Mouse (Mus musculus): ENCODE results near the gene Spata25. TPM values are rescaled to one million over a fixed set of nuclear protein-coding genes. Genes with fewer than 3 reads are reported as not detected.

Spata25 gene
- total and polyA plus RNA-seq, 3 experiments: 0.23 to 0.68 (median 0.60) TPM

DNA sequence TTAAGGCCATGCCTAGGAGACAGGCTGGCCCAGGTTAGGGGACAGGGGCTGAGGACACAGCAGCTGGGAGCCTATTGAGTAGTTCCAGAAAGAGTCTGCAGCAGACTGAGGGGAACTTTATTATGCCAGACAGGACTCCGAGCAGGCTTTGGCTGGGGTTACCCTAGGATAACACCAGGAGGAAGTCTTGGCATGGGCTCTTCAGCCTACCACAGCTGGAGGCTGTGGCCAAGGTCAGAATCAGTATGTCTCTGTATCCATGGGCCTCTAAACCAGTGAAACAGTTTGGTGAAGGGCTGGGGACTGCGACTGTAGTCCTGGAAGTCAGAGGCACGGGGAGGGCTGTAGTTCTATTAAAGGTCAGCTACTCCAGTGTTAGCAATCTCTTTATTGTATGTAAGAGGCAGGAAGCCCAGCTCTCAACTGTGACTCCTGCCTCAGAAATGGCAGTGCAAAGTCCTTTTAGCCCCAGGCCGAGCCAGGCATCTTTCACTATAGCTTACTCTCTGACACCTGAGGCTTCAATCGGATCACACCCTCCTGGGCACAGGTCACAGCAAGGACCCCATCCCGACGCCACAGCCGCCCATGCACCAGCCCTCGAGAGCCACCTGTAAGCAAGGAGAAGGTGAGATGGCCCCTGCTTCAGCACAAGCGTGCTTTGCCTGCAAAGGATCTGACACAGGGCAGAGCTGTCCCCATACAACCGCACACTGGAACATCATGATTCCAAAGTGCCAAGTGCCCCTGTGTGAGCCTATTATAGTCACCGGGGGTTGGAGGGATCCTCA is 35.7 kb downstream of the Spata25 start:
- H3K4me3 ChIP-seq: no peak overlapping the region
- H3K4me1 ChIP-seq (ENCODE audit: control insufficient read depth, insufficient read depth, low read length): peaks cover 4% of the 10 kb centered on the region
- peak in 1 of 2 experiments; percentile 26 for DNase-seq
- peaks cover 2% of the 10 kb centered on the region; the same call in 1 of the 2 replicates for H3K36me3 ChIP-seq (ENCODE audit: control insufficient read depth, insufficient read depth, low read length)
- H3K27ac ChIP-seq: no peak overlapping the region
- no peak for TF ChIP-seq EP300 (IDR thresholded peaks at IDR 0.05; ENCODE audit: insufficient read depth, low read depth, low read length)
- no peak for TF ChIP-seq POLR2A (IDR thresholded peaks at IDR 0.05; ENCODE audit: insufficient read depth, low read depth, low read length)
- TF ChIP-seq CTCF (IDR thresholded peaks at IDR 0.05): no peak
- intact Hi-C loops (cut with DNase I): no loop called here
- H3K9ac ChIP-seq (ENCODE audit: low read depth, low read length): no peak overlapping the region
- 80% methylated on average over 12 of the region's 12 CpGs for WGBS
- no peaks in the 10 kb centered on the region for H3K27me3 ChIP-seq (ENCODE audit: control insufficient read depth, insufficient read depth, low read length)
- H3K79me2 ChIP-seq (replicated peaks; ENCODE audit: control insufficient read depth, insufficient read depth, low read length): no peaks in the 10 kb centered on the region

DNA sequence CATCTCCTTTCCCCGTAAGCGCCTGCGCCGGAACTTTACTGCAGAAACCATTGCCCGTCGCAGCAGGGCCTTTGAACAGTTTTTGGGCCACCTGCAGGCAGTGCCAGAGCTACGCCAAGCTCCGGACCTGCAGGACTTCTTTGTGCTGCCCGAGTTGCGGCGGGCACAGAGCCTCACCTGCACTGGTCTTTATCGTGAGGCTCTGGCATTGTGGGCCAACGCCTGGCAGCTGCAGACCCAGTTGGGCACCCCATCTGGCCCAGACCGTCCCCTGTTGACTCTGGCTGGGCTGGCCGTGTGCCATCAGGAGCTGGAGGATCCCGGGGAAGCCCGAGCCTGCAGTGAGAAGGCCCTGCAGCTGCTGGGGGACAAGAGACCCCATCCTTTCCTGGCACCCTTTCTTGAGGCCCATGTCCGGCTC is 36.5 kb downstream of the Spata25 start:
- TF ChIP-seq CTCF (IDR thresholded peaks at IDR 0.05) (no peak), POLR2A (IDR thresholded peaks at IDR 0.05; ENCODE audit: insufficient read depth, low read depth, low read length) (no peak), EP300 (IDR thresholded peaks at IDR 0.05; ENCODE audit: insufficient read depth, low read depth, low read length) (no peak)
- H3K9ac ChIP-seq (ENCODE audit: low read depth, low read length): no peak overlapping the region
- H3K4me3 ChIP-seq: no peak overlapping the region
- peaks cover 5% of the 10 kb centered on the region for H3K36me3 ChIP-seq (ENCODE audit: control insufficient read depth, insufficient read depth, low read length)
- peak in 1 of 2 experiments; percentile 26 for DNase-seq
- H3K79me2 ChIP-seq (replicated peaks; ENCODE audit: control insufficient read depth, insufficient read depth, low read length): no peaks in the 10 kb centered on the region
- no peak overlapping the region for H3K27ac ChIP-seq
- intact Hi-C loops (cut with DNase I): no loop called here
- 77% methylated on average over 18 of the region's 18 CpGs for WGBS
- no peaks in the 10 kb centered on the region for H3K27me3 ChIP-seq (ENCODE audit: control insufficient read depth, insufficient read depth, low read length)
- peaks cover 7% of the 10 kb centered on the region for H3K4me1 ChIP-seq (ENCODE audit: control insufficient read depth, insufficient read depth, low read length)

DNA sequence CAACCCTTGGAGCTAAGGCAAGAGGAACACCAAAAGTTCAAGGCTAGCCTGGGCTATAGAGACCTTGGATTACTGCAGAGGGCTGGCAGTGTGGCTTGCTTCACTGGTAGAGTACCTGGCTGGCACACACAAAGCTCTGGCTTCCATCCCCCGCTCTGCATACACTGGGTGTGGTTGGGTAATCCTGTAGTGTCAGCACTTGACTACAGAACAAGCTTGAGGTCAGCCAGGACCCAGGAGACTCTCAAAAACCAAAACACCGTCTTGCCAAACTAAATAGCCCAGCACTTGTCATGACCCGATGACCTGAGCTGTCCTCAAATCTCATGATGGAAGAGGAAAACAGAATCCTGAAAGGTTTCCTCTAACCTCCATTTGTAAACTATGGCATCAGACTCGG is 37.9 kb downstream of the Spata25 start:
- Histone ChIP-seq H3K27me3 (ENCODE audit: control insufficient read depth, insufficient read depth, low read length) (no peaks in the 10 kb centered on the region), H3K36me3 (ENCODE audit: control insufficient read depth, insufficient read depth, low read length) (peaks cover 5% of the 10 kb centered on the region), H3K4me3 (no peak overlapping the region), H3K4me1 (ENCODE audit: control insufficient read depth, insufficient read depth, low read length) (peaks cover 11% of the 10 kb centered on the region), H3K27ac (no peak overlapping the region), H3K79me2 (replicated peaks; ENCODE audit: control insufficient read depth, insufficient read depth, low read length) (no peaks in the 10 kb centered on the region), H3K9ac (ENCODE audit: low read depth, low read length) (no peak overlapping the region)
- WGBS: 53% methylated on average over 4 of the region's 4 CpGs
- TF ChIP-seq CTCF (IDR thresholded peaks at IDR 0.05) (no peak), EP300 (IDR thresholded peaks at IDR 0.05; ENCODE audit: insufficient read depth, low read depth, low read length) (no peak), POLR2A (IDR thresholded peaks at IDR 0.05; ENCODE audit: insufficient read depth, low read depth, low read length) (no peak)
- peak in 1 of 2 experiments; percentile 36 for DNase-seq
- intact Hi-C loops (cut with DNase I): no loop called here

DNA sequence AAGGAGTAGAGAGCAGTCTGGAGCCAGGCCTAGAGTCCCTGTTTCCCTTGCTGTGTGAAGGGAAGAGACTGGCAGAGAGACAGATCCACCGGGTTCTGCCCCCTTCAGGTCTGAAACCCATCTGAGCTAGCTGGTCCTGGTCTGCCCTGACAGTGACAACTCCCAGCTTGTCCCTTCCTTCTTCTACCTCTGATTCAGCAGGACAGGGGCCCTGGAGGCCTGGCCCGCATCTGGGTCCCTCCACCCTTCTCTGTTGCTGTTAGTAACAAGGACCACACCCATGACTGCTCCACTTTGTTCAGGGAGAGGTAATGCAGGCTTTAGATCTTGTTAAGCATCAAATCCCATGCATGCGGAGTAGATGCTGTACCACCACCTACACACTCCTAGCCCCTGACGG is 39.9 kb downstream of the Spata25 start:
- DNase-seq: peak in 1 of 2 experiments; percentile 31
- no peak overlapping the region for H3K9ac ChIP-seq (ENCODE audit: low read depth, low read length)
- intact Hi-C loops (cut with DNase I): loop anchor here (5.0 kb wide), 1 partner anchor 41 kb away; the partner anchor contains the start of genes Dnttip1 and Wfdc3

DNA sequence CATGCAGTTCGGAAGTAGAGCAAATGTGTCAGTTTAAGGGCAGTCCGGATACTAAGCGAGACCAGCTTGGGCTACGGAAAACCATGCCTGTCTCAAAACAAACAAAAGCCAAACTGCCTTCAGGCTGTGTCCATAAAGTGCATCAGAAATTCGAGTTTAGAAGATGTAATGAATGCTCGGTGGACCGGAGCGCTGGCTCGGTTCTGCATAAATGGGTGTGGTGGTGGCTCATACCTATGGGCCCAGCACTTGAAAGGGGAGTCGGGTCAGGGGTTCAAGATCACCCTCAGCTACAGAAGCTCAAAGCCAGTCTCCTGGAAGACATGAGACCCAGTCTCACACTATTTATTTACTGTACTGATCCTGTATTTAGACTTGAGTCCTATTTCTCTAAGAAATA is 40.6 kb downstream of the Spata25 start:
- TF ChIP-seq CTCF (IDR thresholded peaks at IDR 0.05) (no peak), POLR2A (IDR thresholded peaks at IDR 0.05; ENCODE audit: insufficient read depth, low read depth, low read length) (no peak), EP300 (IDR thresholded peaks at IDR 0.05; ENCODE audit: insufficient read depth, low read depth, low read length) (no peak)
- Histone ChIP-seq H3K27me3 (ENCODE audit: control insufficient read depth, insufficient read depth, low read length) (no peaks in the 10 kb centered on the region), H3K27ac (no peak overlapping the region), H3K9ac (ENCODE audit: low read depth, low read length) (no peak overlapping the region), H3K36me3 (ENCODE audit: control insufficient read depth, insufficient read depth, low read length) (peaks cover 3% of the 10 kb centered on the region; the same call in 1 of the 2 replicates), H3K79me2 (replicated peaks; ENCODE audit: control insufficient read depth, insufficient read depth, low read length) (no peaks in the 10 kb centered on the region), H3K4me1 (ENCODE audit: control insufficient read depth, insufficient read depth, low read length) (peaks cover 12% of the 10 kb centered on the region), H3K4me3 (no peak overlapping the region)
- intact Hi-C loops (cut with DNase I): loop anchor here (5.0 kb wide), 1 partner anchor 40 kb away; the partner anchor contains the start of genes Dnttip1 and Wfdc3
- WGBS: 68% methylated on average over 10 of the region's 10 CpGs
- no peak for DNase-seq

More for the DNA sequence above, 39.9 kb downstream of the Spata25 start:
- Histone ChIP-seq H3K79me2 (replicated peaks; ENCODE audit: control insufficient read depth, insufficient read depth, low read length) (no peaks in the 10 kb centered on the region), H3K27ac (no peak overlapping the region), H3K4me3 (no peak overlapping the region), H3K27me3 (ENCODE audit: control insufficient read depth, insufficient read depth, low read length) (no peaks in the 10 kb centered on the region), H3K4me1 (ENCODE audit: control insufficient read depth, insufficient read depth, low read length) (peaks cover 13% of the 10 kb centered on the region), H3K36me3 (ENCODE audit: control insufficient read depth, insufficient read depth, low read length) (peaks cover 3% of the 10 kb centered on the region; the same call in 1 of the 2 replicates)
- 63% methylated on average over 4 of the region's 4 CpGs for WGBS
- TF ChIP-seq POLR2A (IDR thresholded peaks at IDR 0.05; ENCODE audit: insufficient read depth, low read depth, low read length) (no peak), EP300 (IDR thresholded peaks at IDR 0.05; ENCODE audit: insufficient read depth, low read depth, low read length) (no peak), CTCF (IDR thresholded peaks at IDR 0.05) (no peak)

DNA sequence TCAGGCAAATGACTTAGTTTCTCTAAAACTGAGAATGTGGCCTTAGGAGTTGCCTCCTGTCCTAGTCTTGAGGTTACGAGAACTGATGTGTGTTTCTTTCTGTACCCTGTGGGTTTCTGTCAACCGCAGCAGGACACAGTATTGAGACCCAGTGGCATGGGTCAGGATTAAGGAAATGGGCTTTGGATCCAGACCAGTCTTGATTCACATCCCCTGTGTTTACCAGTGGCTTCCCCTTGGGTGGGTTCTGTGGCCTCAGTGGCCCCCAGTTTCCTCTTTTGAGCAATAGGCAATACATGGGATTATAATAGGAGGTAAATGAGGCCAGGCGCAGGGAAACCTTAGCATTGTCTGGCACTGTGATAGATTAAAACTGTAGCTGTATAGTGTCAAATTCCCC is 41.3 kb downstream of the Spata25 start:
- Histone ChIP-seq H3K9ac (ENCODE audit: low read depth, low read length) (no peak overlapping the region), H3K27me3 (ENCODE audit: control insufficient read depth, insufficient read depth, low read length) (no peaks in the 10 kb centered on the region), H3K36me3 (ENCODE audit: control insufficient read depth, insufficient read depth, low read length) (peaks cover 3% of the 10 kb centered on the region; the same call in 1 of the 2 replicates), H3K4me1 (ENCODE audit: control insufficient read depth, insufficient read depth, low read length) (peaks cover 12% of the 10 kb centered on the region), H3K4me3 (peak overlapping the region; percentile 88; the same call in 1 of the 2 replicates), H3K79me2 (replicated peaks; ENCODE audit: control insufficient read depth, insufficient read depth, low read length) (no peaks in the 10 kb centered on the region), H3K27ac (peak overlapping the region; percentile 94)
- DNase-seq: peak in 1 of 2 experiments; percentile 21
- intact Hi-C loops (cut with DNase I): loop anchor here (5.0 kb wide), 1 partner anchor 40 kb away; the partner anchor contains the start of genes Dnttip1 and Wfdc3
- 78% methylated on average over 3 of the region's 3 CpGs for WGBS
- no peak for TF ChIP-seq EP300 (IDR thresholded peaks at IDR 0.05; ENCODE audit: insufficient read depth, low read depth, low read length)

Measured in heart, adult 2 months (tissue).